Mouse (Mus musculus) MEL (cell line): Measurements from ENCODE around the gene Cgrrf1. TPM values are rescaled to one million over a fixed set of nuclear protein-coding genes. Genes with fewer than 3 reads are reported as not detected.

Experiments used
- DNase-seq: peaks from one replicate; pipeline ENCODE4 v3.0.0; 2011; ENCODE audit warnings: low read depth, low spot score
- H3K27ac ChIP-seq: 2 replicates; pipeline ENCODE4 v1.5.1; 2012; ENCODE audit warnings: low read depth, mild to moderate bottlenecking, control low read depth, low read length, moderate library complexity; ENCODE audit not compliant: control insufficient read depth
- H3K27me3 ChIP-seq, 2 experiments: fragments of 150-350 bp in 1 of 2; sonication (generic) in 1 of 2; 2 replicates each; pipeline ENCODE4 v1.6.1; 2012; ENCODE audit warnings: low read length in 2 of 2, mild to moderate bottlenecking in 2 of 2, improper control_type of control experiment in 1 of 2, moderate library complexity in 1 of 2; ENCODE audit not compliant: insufficient read depth in 2 of 2, control insufficient read depth in 1 of 2
- H3K36me3 ChIP-seq, 2 experiments: 2 replicates each; pipeline ENCODE4 v1.6.1; 2012 to 2014; ENCODE audit warnings: low read length in 2 of 2, improper control_type of control experiment in 1 of 2, inconsistent platforms in 1 of 2, mild to moderate bottlenecking in 1 of 2; ENCODE audit not compliant: insufficient read depth in 2 of 2, control insufficient read depth in 1 of 2
- H3K4me1 ChIP-seq, 2 experiments: fragments of 150-350 bp in 1 of 2; sonication (generic) in 1 of 2; 2 replicates each; pipeline ENCODE4 v1.6.1; 2012; ENCODE audit warnings: low read length in 2 of 2, improper control_type of control experiment in 1 of 2, mild to moderate bottlenecking in 1 of 2; ENCODE audit not compliant: insufficient read depth in 2 of 2, control insufficient read depth in 1 of 2
- H3K4me3 ChIP-seq, 2 experiments: fragments of 150-350 bp in 1 of 2; sonication (generic) in 1 of 2; 2 replicates each; pipeline ENCODE4 v1.5.1; 2012; ENCODE audit warnings: low read depth in 2 of 2, low read length in 2 of 2, mild to moderate bottlenecking in 2 of 2, moderate library complexity in 2 of 2, control low read depth in 1 of 2, improper control_type of control experiment in 1 of 2; ENCODE audit not compliant: control insufficient read depth in 1 of 2, insufficient read depth in 1 of 2
- H3K79me2 ChIP-seq: 2 replicates; pipeline ENCODE4 v1.6.1; 2012; ENCODE audit warnings: mild to moderate bottlenecking, low read length, moderate library complexity; ENCODE audit not compliant: control insufficient read depth, poor library complexity, insufficient read depth
- H3K9ac ChIP-seq: 2 replicates; pipeline ENCODE4 v1.6.1; 2012; ENCODE audit warnings: low read depth, mild to moderate bottlenecking, control low read depth, low read length, moderate library complexity; ENCODE audit not compliant: control insufficient read depth, poor library complexity, severe bottlenecking
- H3K9me3 ChIP-seq: fragments of 150-350 bp; sonication (generic); replicated peaks from 2 replicates; pipeline ENCODE4 v1.6.1; 2012; ENCODE audit warnings: mild to moderate bottlenecking, low read length, improper control_type of control experiment, moderate library complexity; ENCODE audit not compliant: insufficient read depth
- CHD2 ChIP-seq: IDR thresholded peaks from 2 replicates; pipeline ENCODE4 v1.6.1; 2011; ENCODE audit warnings: low read length, improper control_type of control experiment
- EP300 ChIP-seq, 2 experiments: IDR thresholded peaks; 2 replicates each; pipeline ENCODE4 v1.6.1; 2011; ENCODE audit warnings: improper control_type of control experiment in 2 of 2, low read length in 2 of 2, low read depth in 1 of 2, mild to moderate bottlenecking in 1 of 2
- ETS1 ChIP-seq: IDR thresholded peaks from 2 replicates; pipeline ENCODE4 v1.6.1; 2012; ENCODE audit warnings: low read depth, mild to moderate bottlenecking, inconsistent platforms, low read length, improper control_type of control experiment, moderate library complexity
- GABPA ChIP-seq: IDR thresholded peaks from 2 replicates; pipeline ENCODE4 v1.6.1; 2012; ENCODE audit warnings: low read depth, mild to moderate bottlenecking, inconsistent platforms, low read length, improper control_type of control experiment, moderate library complexity
- GATA1 ChIP-seq: IDR thresholded peaks from 2 replicates; pipeline ENCODE4 v1.6.1; 2011; ENCODE audit warnings: low read depth, low read length, improper control_type of control experiment
- JUND ChIP-seq: IDR thresholded peaks from 2 replicates; pipeline ENCODE4 v1.6.1; 2011; ENCODE audit warnings: low read depth, mild to moderate bottlenecking, improper control_type of control experiment, low read length
- MAFK ChIP-seq: IDR thresholded peaks from 2 replicates; pipeline ENCODE4 v1.6.1; 2011; ENCODE audit warnings: low read depth, mild to moderate bottlenecking, low read length, improper control_type of control experiment, borderline replicate concordance
- MAX ChIP-seq: IDR thresholded peaks from 2 replicates; pipeline ENCODE4 v1.6.1; 2011; ENCODE audit warnings: low read length, improper control_type of control experiment
- MYB ChIP-seq: IDR thresholded peaks from 2 replicates; pipeline ENCODE4 v1.6.1; 2011; ENCODE audit warnings: mild to moderate bottlenecking, low read depth, low read length, improper control_type of control experiment
- MYC ChIP-seq: IDR thresholded peaks from 2 replicates; pipeline ENCODE4 v1.6.1; 2011; ENCODE audit warnings: low read depth, mild to moderate bottlenecking, low read length, improper control_type of control experiment, moderate library complexity
- NELFE ChIP-seq: IDR thresholded peaks from 2 replicates; pipeline ENCODE4 v1.6.1; 2011; ENCODE audit warnings: low read depth, low read length, improper control_type of control experiment
- POLR2A ChIP-seq, 2 experiments: IDR thresholded peaks; 2 replicates each; pipeline ENCODE4 v1.6.1; 2011 to 2012; ENCODE audit warnings: low read length in 2 of 2, mild to moderate bottlenecking in 2 of 2, control low read depth in 1 of 2, improper control_type of control experiment in 1 of 2, low read depth in 1 of 2, moderate library complexity in 1 of 2; ENCODE audit not compliant: control insufficient read depth in 1 of 2, insufficient read depth in 1 of 2, poor library complexity in 1 of 2
- POLR2AphosphoS2 ChIP-seq: IDR thresholded peaks from 2 replicates; pipeline ENCODE4 v1.6.1; 2011; ENCODE audit warnings: low read length, improper control_type of control experiment
- RAD21 ChIP-seq: IDR thresholded peaks from 2 replicates; pipeline ENCODE4 v1.6.1; 2011; ENCODE audit warnings: mild to moderate bottlenecking, low read depth, low read length, improper control_type of control experiment
- SIN3A ChIP-seq: IDR thresholded peaks from 2 replicates; pipeline ENCODE4 v1.6.1; 2012; ENCODE audit warnings: low read length, improper control_type of control experiment, inconsistent platforms
- TCF12 ChIP-seq: IDR thresholded peaks from 2 replicates; pipeline ENCODE4 v1.6.1; 2014; ENCODE audit warnings: low read depth, mild to moderate bottlenecking, inconsistent platforms, low read length, improper control_type of control experiment, moderate library complexity
- ZC3H11A ChIP-seq: IDR thresholded peaks from 2 replicates; pipeline ENCODE4 v1.6.1; 2012; ENCODE audit warnings: low read depth, mild to moderate bottlenecking, inconsistent platforms, low read length, improper control_type of control experiment
- ZMIZ1 ChIP-seq: IDR thresholded peaks from 2 replicates; pipeline ENCODE4 v1.6.1; 2012; ENCODE audit warnings: low read depth, mild to moderate bottlenecking, inconsistent platforms, low read length, improper control_type of control experiment, moderate library complexity
- ZNF384 ChIP-seq: IDR thresholded peaks from 2 replicates; pipeline ENCODE4 v1.6.1; 2012; ENCODE audit warnings: low read depth, mild to moderate bottlenecking, inconsistent platforms, low read length, improper control_type of control experiment
- polyA plus RNA-seq, 2 experiments: library from polyadenylated mRNA; stranded (reverse) in 1 of 2; unstranded in 1 of 2; fragments of >175 nt in 1 of 2; fragments of >200 nt in 1 of 2; gene quantifications; 2 replicates each; pipeline versions ENCODE4 v1.2.1 to v1.2.4; 2012; ENCODE audit warnings: low replicate concordance in 2 of 2, low read depth in 1 of 2; ENCODE audit not compliant: insufficient read length in 2 of 2, insufficient read depth in 1 of 2, missing spikeins in 1 of 2
- total RNA-seq: library from RNA; depleted of rRNA; stranded (reverse); fragments of 300-350 nt; gene quantifications from 2 replicates; pipeline ENCODE4 v1.2.3, GENCODE M21; 2012

Gene Cgrrf1
- total and polyA plus RNA-seq, 3 experiments: 18.3 to 26.2 TPM; not detected in 1

DNA sequence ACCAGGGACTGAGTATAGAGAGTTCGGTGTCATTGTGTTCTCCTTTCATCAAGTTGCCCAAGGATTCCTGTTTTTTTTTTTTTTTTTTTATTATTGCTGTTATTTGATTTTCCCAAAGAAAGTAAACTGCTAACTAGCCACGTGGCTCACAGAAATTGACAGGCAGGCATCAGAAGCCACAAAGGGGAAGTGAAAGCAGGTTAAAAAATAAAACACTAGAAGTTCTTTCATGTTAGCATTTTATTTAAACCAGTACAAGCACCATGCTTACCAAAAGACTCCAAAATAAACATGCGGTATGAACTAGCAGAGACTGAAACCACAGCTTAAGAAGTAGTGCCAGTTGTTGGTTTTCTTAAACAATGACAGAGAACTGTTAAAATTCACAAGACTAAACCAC, 24.0 kb upstream of the Cgrrf1 start (continued):
- no peak for TF ChIP-seq ZNF384
- TF ChIP-seq POLR2A (IDR thresholded peaks at IDR 0.05; ENCODE audit: control insufficient read depth in 1 of 2, insufficient read depth in 1 of 2, low read depth in 1 of 2, low read length in 2 of 2, poor library complexity in 1 of 2): no peak
- TF ChIP-seq TCF12: no peak
- TF ChIP-seq MAFK: no peak
- no peak for TF ChIP-seq MYB
- TF ChIP-seq MYC: peak; percentile 50; the same call in 1 of the 2 replicates
- TF ChIP-seq EP300 (IDR thresholded peaks at IDR 0.05; ENCODE audit: low read depth in 1 of 2, low read length in 2 of 2): no peak
- no peak for TF ChIP-seq ETS1
- TF ChIP-seq ZC3H11A: no peak
- peak; percentile 36; the same call in 1 of the 2 replicates for TF ChIP-seq SIN3A
- no peak for TF ChIP-seq CHD2
- no peak for TF ChIP-seq GABPA

DNA sequence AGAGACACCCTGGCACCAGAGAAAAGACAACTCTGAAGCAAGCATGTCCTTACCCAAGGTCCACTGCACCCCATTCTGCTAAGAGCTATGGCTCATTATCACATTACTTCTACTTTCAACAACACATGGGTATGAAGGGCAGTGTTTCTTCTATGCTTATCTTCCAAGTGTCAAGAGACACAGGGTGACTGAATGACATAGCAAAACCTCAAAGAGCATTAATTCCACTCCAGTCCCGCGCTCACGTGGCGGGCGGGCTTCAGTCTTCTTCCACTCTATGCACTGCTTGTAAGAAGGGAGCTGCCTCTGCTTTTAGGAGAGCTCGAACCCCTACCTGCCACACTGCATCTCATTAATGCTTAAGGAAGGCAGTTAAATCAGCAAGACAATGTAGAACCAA, 16.3 kb upstream of the Cgrrf1 start:
- DNase-seq: peak; percentile 34
- H3K9me3 ChIP-seq: no peaks in the 10 kb centered on the region
- H3K4me3 ChIP-seq: no peak overlapping the region
- no peak overlapping the region for H3K9ac ChIP-seq
- H3K27ac ChIP-seq: no peak overlapping the region
- TF ChIP-seq JUND (no peak), POLR2AphosphoS2 (no peak)
- TF ChIP-seq, all 39 proteins: peak for 0
- no peaks in the 10 kb centered on the region for H3K27me3 ChIP-seq
- peaks cover 0 to 10% of the 10 kb centered on the region in 2 experiments; a peak in 3 of 4 replicates for H3K4me1 ChIP-seq
- peaks cover 34% of the 10 kb centered on the region for H3K79me2 ChIP-seq
- H3K36me3 ChIP-seq: peaks cover 14 to 17% of the 10 kb centered on the region in 2 experiments

DNA sequence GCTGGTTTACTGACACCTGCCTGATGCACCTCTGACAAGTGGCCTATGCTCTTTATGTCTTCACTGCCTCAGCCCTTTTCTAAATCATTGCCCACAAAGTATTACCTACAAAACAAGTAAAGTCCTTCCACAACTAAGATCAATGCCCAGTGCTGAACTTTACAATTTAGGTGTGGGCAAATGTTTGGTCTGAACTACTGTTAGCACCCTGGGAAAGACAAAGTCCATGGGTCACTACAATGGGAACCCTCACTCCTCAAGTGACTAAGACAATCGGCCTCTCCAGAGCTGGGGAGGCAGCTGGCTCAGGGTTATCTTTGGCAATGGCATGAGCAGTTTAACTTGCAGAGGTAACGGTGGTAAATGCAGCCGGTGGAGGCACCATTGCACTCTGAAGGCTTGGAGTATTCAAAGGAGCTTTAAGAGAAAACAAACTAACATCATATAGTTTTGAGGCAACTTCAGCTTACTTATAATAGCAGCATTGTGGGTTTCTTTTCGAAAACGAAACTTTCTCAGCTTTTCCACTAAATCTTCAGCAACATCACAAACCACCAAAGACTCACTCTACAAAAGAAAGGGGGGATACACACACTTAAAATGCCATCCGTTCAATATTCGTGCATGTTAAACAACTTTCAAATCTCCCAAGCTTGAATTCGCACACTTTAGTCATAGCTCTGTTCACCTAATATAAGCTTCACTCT, 14.9 kb upstream of the Cgrrf1 start:
- Histone ChIP-seq H3K9ac (no peak overlapping the region), H3K36me3 (peaks cover 11 to 17% of the 10 kb centered on the region in 2 experiments), H3K4me1 (peaks cover 4 to 15% of the 10 kb centered on the region in 2 experiments), H3K9me3 (no peaks in the 10 kb centered on the region), H3K27ac (no peak overlapping the region), H3K79me2 (peaks cover 47% of the 10 kb centered on the region), H3K27me3 (no peaks in the 10 kb centered on the region), H3K4me3 (no peak overlapping the region)
- TF ChIP-seq ZMIZ1 (no peak), GABPA (no peak), NELFE (no peak), RAD21 (no peak), GATA1 (no peak), MAX (no peak)
- DNase-seq: no peak
